Comparison of ENCODE assay signal across 23 mouse cellular contexts in the genomic region with DNA sequence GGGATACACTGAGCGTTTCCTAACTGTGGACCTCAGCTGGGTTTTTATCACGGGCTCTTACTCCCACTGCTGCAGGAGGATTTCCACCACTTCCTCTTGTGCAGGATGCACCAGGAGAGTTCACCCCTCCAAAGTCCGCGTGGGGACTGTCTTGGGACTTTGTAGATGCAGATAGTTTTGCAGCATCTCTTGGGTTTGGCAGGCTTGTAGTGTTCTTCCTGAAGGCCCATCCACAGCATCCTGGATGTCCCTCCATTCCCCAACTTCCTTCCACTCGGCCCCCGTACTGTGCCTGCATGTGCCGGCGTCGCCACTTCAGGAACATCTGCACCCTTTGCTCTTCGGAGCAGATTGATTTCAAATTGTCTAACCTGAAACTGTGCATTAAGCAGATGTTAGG. TPM values are rescaled to one million over a fixed set of nuclear protein-coding genes. Genes with fewer than 3 reads are reported as not detected.
DNase-seq lines count a peak whose midpoint lies in the region; ATAC-seq lines count a peak whose summit lies in the region.
"Had no signal": no experiment of that assay in that cellular context is flagged by ENCODE, and none has a peak within 500 bp of the region (broad histone marks: within the 10 kb centered on the region; RNA-seq: fewer than 3 reads in every experiment).

No protein-coding gene starts in this region.

- H3K36me3 ChIP-seq in kidney, embryonic 14.5 days (ENCODE audit: control insufficient read depth, insufficient read depth, low read length), result peaks cover 13% of the 10 kb centered on the region; the same call in 1 of the 2 replicates
- peaks cover 42% of the 10 kb centered on the region for H3K36me3 ChIP-seq in heart, embryonic 10.5 days
- peaks cover 18% of the 10 kb centered on the region; the same call in 1 of the 2 replicates for H3K36me3 ChIP-seq in heart, embryonic 15.5 days

- H3K4me2 ChIP-seq in kidney, embryonic 14.5 days (replicated peaks; ENCODE audit: low read depth, low read length), result no peak overlapping the region
- H3K4me2 ChIP-seq in heart, embryonic 15.5 days, result no peak overlapping the region
- H3K4me2 ChIP-seq: embryonic facial prominence, embryonic 12.5 days; limb, embryonic 12.5 days; liver, embryonic 11.5 days had no signal

- ATAC-seq in kidney, embryonic 14.5 days (ENCODE audit: low FRiP score, low TSS enrichment), result no peak
- ATAC-seq in heart, embryonic 15.5 days (replicated peaks; ENCODE audit: insufficient number of reproducible peaks, insufficient read depth, low FRiP score, low read depth), result no peak
- ATAC-seq: lung, postnatal 0 days; midbrain, embryonic 16.5 days had no signal

- 0 out of 2 replicates have a peak, but pooled peaks cover 19% of the 10 kb centered on the region for H3K4me1 ChIP-seq in kidney, embryonic 14.5 days (ENCODE audit: control insufficient read depth, insufficient read depth, low read length)
- H3K4me1 ChIP-seq in heart, embryonic 10.5 days, result peaks cover 56% of the 10 kb centered on the region
- H3K4me1 ChIP-seq in heart, embryonic 15.5 days (replicated peaks), result peaks cover 59% of the 10 kb centered on the region

- no peaks in the 10 kb centered on the region for H3K9me3 ChIP-seq in kidney, embryonic 14.5 days (ENCODE audit: control insufficient read depth, low read length)
- no peaks in the 10 kb centered on the region for H3K9me3 ChIP-seq in heart, embryonic 10.5 days
- no peaks in the 10 kb centered on the region for H3K9me3 ChIP-seq in heart, embryonic 15.5 days (replicated peaks)
- H3K9me3 ChIP-seq: embryonic facial prominence, embryonic 12.5 days; limb, embryonic 12.5 days; midbrain, embryonic 10.5 days had no signal

- H3K27me3 ChIP-seq in kidney, embryonic 14.5 days (ENCODE audit: control insufficient read depth, insufficient read depth, low read length), result no peaks in the 10 kb centered on the region
- H3K27me3 ChIP-seq in heart, embryonic 10.5 days (ENCODE audit: insufficient read depth, poor library complexity, severe bottlenecking), result no peaks in the 10 kb centered on the region
- H3K27me3 ChIP-seq in heart, embryonic 15.5 days, result no peaks in the 10 kb centered on the region
- H3K27me3 ChIP-seq: embryonic facial prominence, embryonic 12.5 days; limb, embryonic 12.5 days had no signal

- peak; percentile 95 for DNase-seq in heart, adult 11 months
- no peak for DNase-seq in heart, postnatal 4 days
- DNase-seq in kidney, adult 11 months, result peak; percentile 9
- DNase-seq in heart, embryonic 10.5 days (ENCODE audit: low spot score), result no peak
- DNase-seq in neural tube, embryonic 10.5 days (ENCODE audit: extremely low spot score, low spot score), result no peak
- no peak for DNase-seq in left cerebral cortex, adult 8-10 months (ENCODE audit: low spot score in 2 of 2)
- DNase-seq: gastrocnemius, postnatal 36 days; layer of hippocampus, postnatal 36 days; right cerebral cortex, postnatal 14 days; spleen, adult 18-20 months; thymus, postnatal 25 days had no signal

- H3K9ac ChIP-seq in kidney, embryonic 14.5 days (ENCODE audit: low read depth, low read length), result no peak overlapping the region
- H3K9ac ChIP-seq in heart, embryonic 15.5 days, result no peak overlapping the region
- H3K9ac ChIP-seq: embryonic facial prominence, embryonic 12.5 days; limb, embryonic 12.5 days; liver, postnatal 0 days had no signal

- 80% methylated on average over 10 of the region's 10 CpGs for WGBS in kidney, embryonic 14.5 days
- 87% methylated on average over 10 of the region's 10 CpGs for WGBS in heart, embryonic 10.5 days
- WGBS in heart, embryonic 15.5 days, result 77% methylated on average over 10 of the region's 10 CpGs

- H3K27ac ChIP-seq in kidney, embryonic 14.5 days (ENCODE audit: low read depth, low read length), result no peak overlapping the region
- peak overlapping the region; percentile 86 for H3K27ac ChIP-seq in heart, embryonic 10.5 days
- peak overlapping the region; percentile 93 for H3K27ac ChIP-seq in heart, embryonic 15.5 days
- H3K27ac ChIP-seq: embryonic facial prominence, embryonic 12.5 days; limb, embryonic 12.5 days; midbrain, embryonic 10.5 days had no signal

- no peak overlapping the region for H3K4me3 ChIP-seq in kidney, embryonic 14.5 days (ENCODE audit: low read length)
- H3K4me3 ChIP-seq in heart, embryonic 10.5 days, result no peak overlapping the region
- H3K4me3 ChIP-seq in heart, embryonic 15.5 days, result no peak overlapping the region
- H3K4me3 ChIP-seq: embryonic facial prominence, embryonic 12.5 days; limb, embryonic 12.5 days; midbrain, embryonic 10.5 days had no signal

RNA-seq across cellular contexts. Expression of a gene that starts 50.7 kb away (rescaled TPM):
- total RNA-seq in heart, postnatal 4 days (2021), result not detected
- not detected in 2 replicates for polyA plus RNA-seq in kidney, embryonic 14.5 days (2014; fragmentation: Nextera tagmentation; extraction: Ambion mirVana)
- 0.06 and 0.12 TPM in 2 replicates for polyA plus RNA-seq in heart, embryonic 10.5 days (2016; fragmentation: Nextera tagmentation; extraction: Ambion mirVana)
- not detected in 2 replicates for polyA plus RNA-seq in heart, embryonic 15.5 days (2015; fragmentation: Nextera tagmentation; extraction: Ambion mirVana)
- under 1 TPM in 1 of 4 experiments, not detected in 3; 0.27 TPM for total RNA-seq in left cerebral cortex, adult 8-10 months (2022)
- total RNA-seq: adrenal gland, postnatal 14 days; gastrocnemius, postnatal 36 days; heart, postnatal 14 days had no signal
- polyA plus RNA-seq: embryonic facial prominence, embryonic 12.5 days; forebrain, embryonic 11.5 days; limb, embryonic 12.5 days; liver, embryonic 11.5 days; liver, postnatal 0 days; lung, postnatal 0 days; midbrain, embryonic 10.5 days; midbrain, embryonic 16.5 days had no signal

Comparison
In these comparisons a context has a peak if more than half of its experiments do, and no peak if none do; other contexts are left out.
1. DNase-seq: peak in heart, adult 11 months (single experiment) and kidney, adult 11 months (single experiment); none in heart, postnatal 4 days (single experiment), heart, embryonic 10.5 days (single experiment), neural tube, embryonic 10.5 days (single experiment) and left cerebral cortex, adult 8-10 months (0 of 2).